Mouse (Mus musculus) leukemia stem cell, adult 10-12 weeks (primary cell): ENCODE data around the gene Rnf138rt1. TPM values are rescaled to one million over a fixed set of nuclear protein-coding genes. Genes with fewer than 3 reads are reported as not detected.

Experiments
- polyA plus RNA-seq: library from polyadenylated mRNA; stranded (reverse); fragments of >175 nt; gene quantifications from 2 replicates; pipeline ENCODE4 v1.2.3, GENCODE M21; 2012; ENCODE audit warnings: low replicate concordance

Gene Rnf138rt1
- polyA plus RNA-seq: not detected in 2 replicates

GRCm38 (mm10) chrX:163760617-163761434 is at the start of gene Rnf138rt1:
TSS of gene Rnf138rt1 (minus strand) at chrX:163761329.

Other genes with a start within 250 kb of the Rnf138rt1 start
- not detected in 2 replicates for gene Grpr, start 211.7 kb downstream of the Rnf138rt1 start, polyA plus RNA-seq
- gene Ap1s2, start 147.7 kb upstream of the Rnf138rt1 start, polyA plus RNA-seq: 3.9 and 4.5 TPM in 2 replicates
- gene Zrsr2, start 197.3 kb upstream of the Rnf138rt1 start, polyA plus RNA-seq: 12.7 and 15.8 TPM in 2 replicates